Mouse (Mus musculus): Measurements from ENCODE around the gene Aup1.

The Aup1 gene

DNA sequence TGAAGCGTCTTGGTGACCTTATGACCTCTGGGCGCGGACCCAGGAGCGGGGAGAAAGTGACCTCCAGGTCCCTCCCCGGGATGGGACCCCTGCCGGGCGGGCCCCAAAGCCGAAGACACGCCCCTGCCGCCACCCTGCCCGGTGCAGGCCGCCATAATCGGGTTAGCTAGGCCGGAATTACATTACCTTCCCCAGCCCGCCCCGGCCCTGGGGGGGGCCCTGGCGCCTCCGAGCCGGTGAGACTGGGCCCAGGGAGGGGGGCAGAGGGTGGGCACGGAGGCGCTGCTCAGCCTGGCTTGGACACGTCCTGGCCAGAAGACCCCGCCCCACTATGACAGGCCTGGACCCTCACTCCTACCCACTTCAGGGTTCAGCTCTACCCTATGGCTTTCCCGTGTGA, 16.9 kb downstream of the Aup1 start:
- no peak for TF ChIP-seq GATA4 (IDR thresholded peaks at IDR 0.05; ENCODE audit: insufficient replicate concordance, low read length)

DNA sequence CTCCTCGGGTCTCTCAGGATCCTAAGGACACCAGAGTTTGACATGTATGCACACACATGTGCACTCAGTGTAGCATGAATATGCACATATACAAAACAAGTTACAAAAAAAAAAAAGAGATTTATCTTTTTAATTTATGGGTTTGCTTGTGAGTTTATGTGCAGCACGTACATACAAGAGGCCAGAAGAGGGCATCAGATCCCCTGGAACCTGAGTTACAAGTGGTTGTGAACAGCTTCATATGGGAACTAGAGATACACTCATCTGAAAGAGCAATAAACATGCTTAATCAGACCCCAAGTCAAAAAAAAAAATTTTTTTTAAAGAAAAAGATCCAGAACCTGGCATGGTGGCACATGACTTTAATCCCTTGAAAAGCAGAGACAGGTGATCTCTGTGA, 20.7 kb downstream of the Aup1 start:
- TF ChIP-seq GATA4 (IDR thresholded peaks at IDR 0.05; ENCODE audit: insufficient replicate concordance, low read length): no peak

DNA sequence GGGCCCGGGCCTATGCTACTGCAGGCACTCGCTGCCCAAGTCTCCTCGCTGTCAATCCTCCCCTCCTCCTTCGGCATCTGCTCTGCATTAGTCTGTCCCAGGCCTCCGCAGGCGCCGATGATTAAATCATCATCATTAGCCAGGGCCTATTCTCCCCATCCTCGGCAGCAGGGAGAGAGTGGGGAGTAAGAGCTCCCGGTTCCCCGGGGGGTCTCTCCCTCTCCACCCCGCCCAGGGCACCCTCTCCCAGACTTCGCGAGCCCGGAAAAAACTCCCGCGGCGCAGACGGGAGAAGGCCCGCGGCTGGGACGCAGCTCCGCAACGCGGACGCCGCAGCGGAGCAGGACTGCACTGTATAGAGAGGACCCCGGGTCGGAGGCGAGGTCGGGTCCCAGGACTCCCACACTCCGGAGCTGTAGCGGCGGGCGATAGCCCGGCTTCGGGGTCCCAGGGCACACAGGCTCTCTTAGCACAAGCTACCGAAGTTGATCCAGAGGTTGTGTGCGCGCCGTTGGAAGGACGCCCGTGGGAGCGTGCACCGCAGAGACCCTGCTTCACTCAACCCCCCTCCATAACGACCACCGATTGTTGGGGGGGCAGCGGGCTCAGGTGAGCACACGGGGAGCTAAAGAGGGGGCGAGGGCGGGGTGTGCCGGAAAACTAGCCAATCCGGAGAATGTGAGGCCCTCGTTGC, 23.5 kb downstream of the Aup1 start, which contains the start of gene Pcgf1:
Gene Pcgf1 (plus strand): TSS at position 240 of the 694 bp plus-strand sequence.
- no peak for TF ChIP-seq GATA4 (IDR thresholded peaks at IDR 0.05; ENCODE audit: insufficient replicate concordance, low read length)

DNA sequence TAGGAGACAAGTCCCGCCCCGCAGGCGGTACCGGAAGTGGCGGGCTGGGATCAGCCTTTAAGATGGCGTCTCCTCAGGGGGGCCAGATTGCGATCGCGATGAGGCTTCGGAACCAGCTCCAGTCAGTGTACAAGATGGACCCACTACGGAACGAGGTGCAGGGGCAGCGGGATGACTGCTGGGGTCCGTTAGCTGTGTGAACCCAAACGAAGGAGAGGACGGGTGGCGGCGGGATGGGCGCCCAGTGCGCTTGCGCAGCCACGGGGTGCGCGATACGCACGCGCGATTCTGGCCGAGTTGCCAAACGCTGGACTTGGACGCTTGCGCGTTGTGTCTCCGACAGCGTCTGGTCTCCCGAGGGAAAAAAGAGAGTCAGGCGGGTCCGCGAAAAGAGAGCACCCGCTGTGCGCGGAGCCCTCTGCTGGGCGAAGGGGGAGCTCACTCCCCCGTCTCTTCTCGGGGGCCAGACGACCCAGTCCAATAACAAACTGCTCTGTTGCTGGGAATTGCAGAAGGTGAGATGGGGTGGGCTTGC, 24.1 kb downstream of the Aup1 start:
- TF ChIP-seq GATA4 (IDR thresholded peaks at IDR 0.05; ENCODE audit: insufficient replicate concordance, low read length): peak; percentile 99; the same call in 1 of the 2 replicates

DNA sequence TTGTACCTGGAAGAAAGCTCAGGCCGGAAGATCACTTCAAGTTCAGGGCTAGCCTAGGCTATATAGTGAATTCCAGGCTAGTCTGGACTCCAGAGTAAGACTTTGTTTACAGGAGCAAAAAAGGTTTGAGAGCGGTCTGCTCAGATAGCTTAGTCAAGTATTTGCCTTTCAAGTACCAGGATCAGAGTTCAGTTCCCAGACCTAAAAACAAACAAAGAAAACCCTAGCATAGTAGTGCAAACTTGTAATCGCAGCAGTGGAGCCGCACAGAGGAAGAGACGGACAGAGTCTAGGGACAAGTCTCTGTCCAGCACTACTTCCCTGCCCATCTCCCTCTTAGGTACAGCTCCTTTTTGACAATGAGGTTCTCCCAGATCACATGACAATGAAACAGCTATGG, 25.9 kb downstream of the Aup1 start:
- TF ChIP-seq GATA4 (IDR thresholded peaks at IDR 0.05; ENCODE audit: insufficient replicate concordance, low read length): no peak

DNA sequence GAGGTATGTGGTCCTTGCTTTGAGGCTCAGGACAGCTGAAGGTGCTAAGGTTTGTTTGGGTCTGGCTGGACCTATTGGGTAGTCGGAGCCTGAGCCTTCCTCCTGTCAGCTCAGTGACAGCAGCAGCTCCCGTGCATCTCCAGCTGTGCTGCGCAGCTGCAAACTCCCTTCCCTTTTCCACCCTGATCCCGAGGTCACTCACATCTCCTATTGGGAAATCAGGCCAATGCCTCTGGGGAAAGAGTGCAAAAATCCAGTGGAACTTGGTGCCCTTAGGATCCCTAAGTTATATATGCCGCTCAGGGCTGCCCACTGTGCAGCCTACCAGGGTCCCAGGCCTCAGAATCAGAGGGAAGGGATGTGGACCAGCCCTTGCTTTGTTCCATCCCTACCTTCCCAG, 29.2 kb downstream of the Aup1 start:
- TF ChIP-seq GATA4 (IDR thresholded peaks at IDR 0.05; ENCODE audit: insufficient replicate concordance, low read length): no peak

DNA sequence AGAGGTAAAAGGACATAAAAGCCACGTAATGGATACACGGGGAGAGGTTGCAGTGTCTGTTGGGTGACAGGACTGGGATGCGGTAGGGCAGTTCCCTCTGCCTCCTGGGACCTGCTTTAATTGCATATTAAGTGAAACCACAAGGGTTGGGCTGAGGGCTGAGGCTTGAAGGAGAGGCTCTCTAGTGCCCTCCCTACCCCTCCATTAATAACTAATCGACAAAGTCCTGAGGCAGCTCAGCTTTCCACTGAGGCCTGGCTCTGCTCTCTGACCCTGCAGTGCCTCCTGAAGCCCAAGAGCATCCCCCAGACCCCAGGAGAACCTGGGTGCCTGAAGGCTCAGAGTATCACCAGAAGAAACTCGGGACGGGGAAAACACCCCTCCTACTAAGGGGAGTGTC, 30.2 kb downstream of the Aup1 start:
- no peak for TF ChIP-seq GATA4 (IDR thresholded peaks at IDR 0.05; ENCODE audit: insufficient replicate concordance, low read length)

DNA sequence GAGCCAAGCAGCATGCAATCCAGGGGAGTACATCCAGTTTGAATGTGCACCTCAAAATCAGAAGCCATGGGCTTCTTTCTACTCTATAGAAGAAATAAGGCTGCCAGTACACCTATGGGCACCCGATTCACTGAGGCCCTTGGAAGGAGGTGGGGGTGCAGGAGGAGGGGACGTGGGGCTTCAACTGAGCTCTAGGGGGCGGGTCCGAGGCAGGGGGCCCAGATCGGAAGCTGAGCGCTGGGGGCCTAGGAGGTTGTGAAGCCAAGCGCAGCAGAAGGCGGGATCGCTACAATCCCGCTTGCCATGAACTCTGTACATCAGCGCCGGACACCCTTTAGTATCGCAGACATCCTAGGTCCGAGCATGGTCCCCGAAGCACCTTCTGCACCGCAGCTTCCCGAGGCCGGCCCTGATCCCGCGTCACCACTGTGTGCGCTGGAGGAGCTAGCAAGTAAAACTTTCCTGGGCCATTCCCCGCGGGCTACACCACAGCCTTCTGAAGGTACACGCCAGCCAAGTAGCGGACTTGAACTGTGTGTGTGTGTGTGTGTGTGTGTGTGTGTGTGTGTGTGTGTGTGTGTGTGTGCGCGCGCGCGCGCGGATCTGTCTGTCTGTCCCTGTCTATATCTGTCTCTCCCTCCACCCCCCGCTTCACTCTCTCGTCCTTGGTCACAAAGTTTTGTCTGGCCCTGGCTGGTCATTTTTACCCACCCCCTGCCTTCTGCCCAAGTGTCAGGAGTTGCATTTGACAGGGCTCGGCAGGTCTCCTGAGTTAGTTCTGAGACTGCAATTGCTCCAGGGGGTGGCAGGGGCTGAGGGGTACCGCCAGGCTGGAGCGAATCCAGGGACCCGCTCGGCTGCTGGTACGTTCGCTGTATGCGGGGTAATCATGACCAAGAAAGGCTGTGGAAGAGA, 32.1 kb downstream of the Aup1 start, which contains the start of gene Lbx2:
Gene Lbx2 (plus strand): TSS at position 247 of the 915 bp plus-strand sequence.
- TF ChIP-seq GATA4 (IDR thresholded peaks at IDR 0.05; ENCODE audit: insufficient replicate concordance, low read length): no peak

DNA sequence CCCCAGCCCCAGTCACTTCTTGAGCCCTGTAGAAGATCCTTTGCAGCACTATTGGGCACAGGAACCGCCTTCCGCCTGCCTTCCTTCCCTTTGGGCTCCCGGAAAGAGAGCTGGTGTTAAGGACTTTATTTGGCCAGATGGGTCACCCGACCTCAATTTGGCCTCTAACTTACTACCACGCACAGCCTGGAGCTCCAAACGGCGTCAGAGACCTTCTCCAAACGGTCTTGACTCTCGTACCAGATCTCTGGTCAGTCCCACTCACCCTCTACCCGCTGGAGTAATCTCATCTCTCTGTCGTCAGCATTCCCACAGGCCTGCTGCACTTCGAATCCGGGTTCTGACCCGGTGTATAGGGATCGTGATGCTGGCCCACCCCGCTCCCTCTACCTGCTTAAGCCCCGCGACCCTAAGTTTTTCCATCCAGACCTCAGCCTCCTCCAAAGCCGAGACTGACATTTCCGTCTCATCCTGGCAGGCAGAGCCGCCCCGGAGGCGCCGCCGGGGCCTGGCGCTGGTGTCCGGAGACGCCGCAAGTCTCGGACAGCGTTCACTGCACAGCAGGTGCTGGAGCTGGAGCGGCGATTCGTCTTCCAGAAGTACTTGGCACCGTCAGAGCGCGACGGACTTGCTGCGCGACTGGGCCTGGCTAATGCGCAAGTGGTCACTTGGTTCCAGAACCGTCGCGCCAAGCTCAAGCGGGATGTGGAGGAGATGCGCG, 33.0 kb downstream of the Aup1 start:
- no peak for TF ChIP-seq GATA4 (IDR thresholded peaks at IDR 0.05; ENCODE audit: insufficient replicate concordance, low read length)

DNA sequence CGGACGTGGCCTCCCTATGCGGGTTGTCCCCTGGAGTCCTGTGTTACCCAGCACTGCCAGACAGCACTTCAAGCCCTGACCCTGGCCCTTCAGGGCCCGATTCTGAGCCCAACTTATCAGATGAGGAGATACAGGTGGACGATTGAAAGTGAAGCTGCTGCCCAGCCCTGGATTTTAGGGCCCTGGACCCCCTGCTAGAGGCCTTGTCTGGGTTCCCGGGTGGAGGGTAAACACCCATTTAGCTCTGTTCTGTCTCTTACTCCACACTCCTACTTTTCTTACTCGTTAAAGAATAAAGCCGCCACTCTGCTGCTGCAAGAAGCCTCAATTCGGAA, 33.6 kb downstream of the Aup1 start:
- no peak for TF ChIP-seq GATA4 (IDR thresholded peaks at IDR 0.05; ENCODE audit: insufficient replicate concordance, low read length)

DNA sequence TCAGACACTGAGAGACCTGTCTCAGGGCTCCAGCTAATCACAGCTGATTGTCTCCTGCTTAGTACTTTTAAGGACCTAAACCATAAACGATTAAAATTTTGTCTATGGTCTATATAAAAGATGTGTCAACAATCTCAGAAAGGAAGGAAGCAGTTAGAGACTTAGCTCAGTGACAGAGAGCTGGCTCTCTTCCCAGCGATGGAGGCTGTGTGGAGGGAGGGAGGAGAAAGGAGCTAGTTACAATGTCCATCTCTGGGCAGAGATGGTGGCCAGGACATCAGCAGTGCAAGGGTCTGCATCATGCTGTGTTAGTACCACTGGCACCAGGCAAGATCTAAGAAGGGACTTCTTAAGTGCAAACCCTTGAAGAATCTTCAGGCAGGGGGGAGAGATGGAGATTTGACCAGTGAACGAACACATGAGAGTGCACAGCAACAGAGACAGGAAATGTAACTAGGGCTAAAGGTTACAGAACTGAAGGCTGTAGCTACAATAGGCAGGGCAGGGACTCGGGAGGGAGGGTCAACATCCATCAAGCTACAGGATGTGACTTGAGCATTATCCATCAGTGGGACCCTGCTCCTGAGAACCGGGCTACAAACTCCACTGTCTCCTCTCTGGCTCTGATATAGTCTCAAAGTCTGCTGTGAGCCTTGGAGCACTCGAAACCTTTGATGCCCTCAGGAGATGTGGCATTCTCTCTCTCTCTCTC, 38.3 kb downstream of the Aup1 start:
- TF ChIP-seq GATA4 (IDR thresholded peaks at IDR 0.05; ENCODE audit: insufficient replicate concordance, low read length): no peak

DNA sequence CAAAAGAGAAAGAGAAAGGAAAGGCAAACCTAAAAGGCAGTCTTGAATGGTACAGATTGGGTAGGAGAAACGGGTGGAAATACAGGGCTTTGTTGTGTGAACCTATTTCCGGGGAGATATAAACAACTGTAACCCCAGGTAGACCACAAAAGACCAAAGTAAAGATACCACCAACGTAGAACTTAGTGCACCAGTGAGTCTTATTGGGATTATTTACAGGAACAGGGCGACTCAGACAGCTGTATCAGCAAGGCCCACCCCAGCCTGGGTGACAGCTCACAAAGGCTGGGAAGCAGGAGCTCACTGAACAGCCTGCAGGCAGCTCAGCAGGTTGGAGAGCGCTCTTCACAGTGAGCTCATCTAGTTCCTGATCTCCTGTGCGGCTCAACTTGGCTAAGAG, 41.6 kb downstream of the Aup1 start:
- no peak for TF ChIP-seq GATA4 (IDR thresholded peaks at IDR 0.05; ENCODE audit: insufficient replicate concordance, low read length)

DNA sequence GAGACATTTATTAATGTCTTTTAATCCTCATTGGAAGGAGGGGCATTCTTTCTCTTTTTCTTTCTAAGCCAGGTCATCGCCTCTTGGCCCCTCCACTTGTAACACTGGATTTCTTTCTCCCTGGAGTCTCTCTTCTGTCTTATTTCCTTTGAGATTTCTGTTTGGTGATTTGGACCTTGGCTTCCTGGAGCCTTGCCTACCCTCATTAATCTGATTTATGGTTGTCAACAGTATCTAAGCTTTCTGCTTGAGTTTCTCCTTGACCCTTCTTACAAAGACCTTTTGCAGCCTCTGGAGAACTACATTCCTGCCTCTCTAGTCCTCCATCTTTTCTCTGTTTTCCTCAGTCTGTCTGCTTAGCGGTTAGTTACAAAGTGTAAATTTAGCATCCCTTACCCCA, 44.1 kb downstream of the Aup1 start:
- TF ChIP-seq GATA4 (IDR thresholded peaks at IDR 0.05; ENCODE audit: insufficient replicate concordance, low read length): no peak

DNA sequence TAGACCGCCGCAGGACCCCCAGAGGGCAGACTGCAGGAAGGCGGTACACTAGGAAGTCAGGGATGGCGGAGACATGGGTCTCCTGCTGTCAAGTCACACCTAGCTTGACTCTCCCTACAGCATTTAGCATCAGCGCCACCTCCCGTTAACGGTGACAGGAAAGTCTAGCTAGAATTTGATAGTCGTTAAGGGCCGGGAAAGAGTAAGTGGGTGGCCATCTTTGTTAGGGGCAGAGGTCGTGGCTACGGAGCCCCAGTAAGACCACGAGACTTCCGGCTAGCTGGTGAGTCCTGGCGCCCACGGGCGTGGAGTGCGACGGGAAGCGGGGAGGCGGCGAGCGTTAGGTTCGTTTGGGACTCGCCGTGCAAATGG, 47.0 kb downstream of the Aup1 start, which contains the start of the genes Ccdc142 and Gm42688:
Gene Ccdc142 (plus strand): TSS at position 286 of the 372 bp plus-strand sequence.
Gene Gm42688 (plus strand): TSS at position 302 of the 372 bp plus-strand sequence.
- TF ChIP-seq GATA4 (IDR thresholded peaks at IDR 0.05; ENCODE audit: insufficient replicate concordance, low read length): no peak; the same call in 1 of the 2 replicates

All from liver, adult (tissue).